In genomic region chr2:117231257-117231656, GRCm38 (mm10) we compare ENCODE assay signal across 8 mouse cellular contexts. TPM values are rescaled to one million over a fixed set of nuclear protein-coding genes. Genes with fewer than 3 reads are reported as not detected.
DNase-seq lines count a peak whose midpoint lies in the region; ATAC-seq and TF ChIP-seq lines count a peak whose summit lies in the region.

No protein-coding gene starts in this region.

- H3K9ac ChIP-seq in embryonic facial prominence, embryonic 11.5 days (replicated peaks; ENCODE audit: low read length) = no peak overlapping the region
- no peak overlapping the region for H3K9ac ChIP-seq in kidney, postnatal 0 days (ENCODE audit: low read depth, low read length)
- H3K9ac ChIP-seq in liver, embryonic 11.5 days (ENCODE audit: low read depth, low read length) = no peak overlapping the region

- no peaks in the 10 kb centered on the region for H3K36me3 ChIP-seq in embryonic facial prominence, embryonic 11.5 days (replicated peaks; ENCODE audit: control insufficient read depth, insufficient read depth, low read depth, low read length)
- no peaks in the 10 kb centered on the region for H3K36me3 ChIP-seq in kidney, postnatal 0 days (ENCODE audit: insufficient read depth, low read length)
- H3K36me3 ChIP-seq in liver, embryonic 11.5 days (ENCODE audit: control insufficient read depth, insufficient read depth, low read length) = no peaks in the 10 kb centered on the region
- H3K36me3 ChIP-seq in splenic B cell, adult 2 months (ENCODE audit: control insufficient read depth, insufficient read depth, low read length, poor library complexity, severe bottlenecking) = no peaks in the 10 kb centered on the region

- H3K9me3 ChIP-seq in embryonic facial prominence, embryonic 11.5 days (replicated peaks; ENCODE audit: control insufficient read depth, low read length) = no peaks in the 10 kb centered on the region
- no peaks in the 10 kb centered on the region for H3K9me3 ChIP-seq in kidney, postnatal 0 days (replicated peaks; ENCODE audit: low read length)
- H3K9me3 ChIP-seq in liver, embryonic 11.5 days (ENCODE audit: control insufficient read depth, low read length) = no peaks in the 10 kb centered on the region

- peak; percentile 79 for ATAC-seq in embryonic facial prominence, embryonic 11.5 days (replicated peaks; ENCODE audit: insufficient number of reproducible peaks, low FRiP score, low TSS enrichment, low read depth)
- peak; percentile 83; the same call in 1 of the 2 replicates for ATAC-seq in kidney, postnatal 0 days (replicated peaks; ENCODE audit: low FRiP score, low read depth)
- no peak; the same call in 1 of the 2 replicates for ATAC-seq in liver, embryonic 11.5 days (replicated peaks; ENCODE audit: low FRiP score)

- no peak overlapping the region for H3K4me3 ChIP-seq in embryonic facial prominence, embryonic 11.5 days (ENCODE audit: low read depth, low read length)
- no peak overlapping the region for H3K4me3 ChIP-seq in kidney, postnatal 0 days (replicated peaks; ENCODE audit: low read depth, low read length)
- H3K4me3 ChIP-seq in liver, embryonic 11.5 days (ENCODE audit: low read depth, low read length) = no peak overlapping the region

- no peak overlapping the region for H3K27ac ChIP-seq in embryonic facial prominence, embryonic 11.5 days (replicated peaks; ENCODE audit: low read depth, low read length)
- no peak overlapping the region for H3K27ac ChIP-seq in kidney, postnatal 0 days
- no peak overlapping the region for H3K27ac ChIP-seq in liver, embryonic 11.5 days (ENCODE audit: low read depth, low read length)

- 6% methylated on average over 13 of the region's 13 CpGs for WGBS in embryonic facial prominence, embryonic 11.5 days
- WGBS in kidney, postnatal 0 days = 7% methylated on average over 13 of the region's 13 CpGs
- WGBS in liver, embryonic 11.5 days = 6% methylated on average over 13 of the region's 13 CpGs

- DNase-seq in A20 (ENCODE audit: low read depth, low spot score) = peak; percentile 78
- DNase-seq in adrenal gland, postnatal 25 days = peak; percentile 92
- peak; percentile 90 for DNase-seq in embryonic facial prominence, embryonic 11.5 days (ENCODE audit: low spot score)
- DNase-seq in heart, adult 9 months (ENCODE audit: low spot score in 2 of 2) = peak; percentile 47 to 63
- peak; percentile 92 for DNase-seq in kidney, postnatal 0 days (ENCODE audit: low spot score)
- DNase-seq in liver, embryonic 11.5 days (ENCODE audit: low spot score) = peak; percentile 77
- DNase-seq in natural killer cell, adult 2 months (ENCODE audit: low spot score in 2 of 2) = peak; percentile 36 to 61
- DNase-seq in splenic B cell, adult 2 months (ENCODE audit: low read depth, low spot score) = peak; percentile 74

- TF ChIP-seq CTCF in kidney, postnatal 0 days (IDR thresholded peaks at IDR 0.05; ENCODE audit: low read depth) = peak; percentile 97

- no peak overlapping the region for H3K4me2 ChIP-seq in embryonic facial prominence, embryonic 11.5 days (ENCODE audit: low read depth, low read length)
- no peak overlapping the region for H3K4me2 ChIP-seq in kidney, postnatal 0 days (ENCODE audit: low read length)
- H3K4me2 ChIP-seq in liver, embryonic 11.5 days = no peak overlapping the region

- H3K27me3 ChIP-seq in embryonic facial prominence, embryonic 11.5 days (ENCODE audit: control insufficient read depth, insufficient read depth, low read length) = no peaks in the 10 kb centered on the region
- no peaks in the 10 kb centered on the region; the same call in 1 of the 2 replicates for H3K27me3 ChIP-seq in kidney, postnatal 0 days (ENCODE audit: insufficient read depth, low read length)
- peaks cover 2% of the 10 kb centered on the region; the same call in 1 of the 2 replicates for H3K27me3 ChIP-seq in liver, embryonic 11.5 days (replicated peaks; ENCODE audit: control insufficient read depth, insufficient read depth, low read length)
- no peaks in the 10 kb centered on the region for H3K27me3 ChIP-seq in splenic B cell, adult 2 months (ENCODE audit: control insufficient read depth, insufficient read depth, low read length, poor library complexity, severe bottlenecking)

- no peaks in the 10 kb centered on the region for H3K4me1 ChIP-seq in embryonic facial prominence, embryonic 11.5 days (ENCODE audit: control insufficient read depth, insufficient read depth, low read length)
- H3K4me1 ChIP-seq in kidney, postnatal 0 days (replicated peaks; ENCODE audit: insufficient read depth, low read length) = no peaks in the 10 kb centered on the region
- no peaks in the 10 kb centered on the region for H3K4me1 ChIP-seq in liver, embryonic 11.5 days (replicated peaks; ENCODE audit: control insufficient read depth, insufficient read depth, low read length)

RNA-seq across cellular contexts. Expression of gene Fam98b, which starts 18.3 kb away (rescaled TPM):
- total RNA-seq in adrenal gland, postnatal 25 days (2021) = 40.7 and 46.8 TPM in 2 replicates
- 6.1 and 6.5 TPM in 2 replicates for polyA plus RNA-seq in embryonic facial prominence, embryonic 11.5 days (2014; fragmentation: Nextera tagmentation; extraction: Ambion mirVana)
- 11.5 and 11.8 TPM in 2 replicates for polyA plus RNA-seq in kidney, postnatal 0 days (2015; fragmentation: Nextera tagmentation; extraction: Ambion mirVana)
- 4.1 and 6.3 TPM in 2 replicates for polyA plus RNA-seq in liver, embryonic 11.5 days (2014; fragmentation: Nextera tagmentation; extraction: Ambion mirVana)
